Mouse (Mus musculus): Measurements from ENCODE around the gene Slc7a15.
A peak's percentile ranks its signal among the peaks of the same experiment; 100 is the strongest.

Slc7a15 gene

DNA sequence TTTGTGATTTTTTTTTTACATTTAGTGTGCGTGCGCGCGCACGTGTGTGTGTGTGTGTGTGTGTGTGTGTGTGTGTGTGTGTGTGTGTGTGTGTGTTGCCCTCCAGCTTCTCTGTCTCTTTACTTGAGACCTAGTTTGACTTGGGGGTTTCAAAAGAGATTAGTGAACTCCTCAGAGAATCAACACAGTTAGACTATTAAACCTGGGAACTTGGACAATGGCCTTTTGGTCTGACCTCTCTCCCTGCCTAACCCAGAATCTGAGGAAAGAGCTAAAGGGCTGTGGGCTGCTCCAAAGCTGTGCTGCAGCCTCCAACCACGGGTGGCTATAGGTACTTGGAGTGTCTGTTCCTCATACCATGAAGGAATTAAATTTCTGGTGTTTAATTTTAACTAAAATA, 94.7 kb downstream of the Slc7a15 start:
- DNase-seq: no peak

DNA sequence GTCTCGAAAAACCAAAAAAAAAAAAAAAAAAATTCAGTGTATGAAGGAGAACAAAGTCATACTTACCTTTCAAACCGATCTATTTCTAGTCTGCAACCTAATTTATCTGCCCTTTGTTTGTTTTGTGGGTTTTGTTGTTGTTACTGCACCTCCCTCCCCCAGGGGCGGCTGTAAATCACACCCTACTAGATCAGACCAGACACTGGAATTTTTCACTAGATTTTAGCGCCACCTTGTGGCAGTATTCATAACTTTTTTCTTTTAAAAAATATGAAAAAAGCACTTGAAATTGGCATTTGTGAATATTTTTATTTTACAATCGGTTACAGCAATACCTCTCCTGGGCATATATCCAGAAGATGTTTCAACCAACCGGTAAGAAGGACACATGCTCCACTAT, 96.3 kb downstream of the Slc7a15 start:
- peak; percentile 78 to 81 for DNase-seq

- DNase-seq: no peak
Measured at GRCm38 (mm10) chr12:8501571-8502305, 97.1 kb downstream of the Slc7a15 start.

DNA sequence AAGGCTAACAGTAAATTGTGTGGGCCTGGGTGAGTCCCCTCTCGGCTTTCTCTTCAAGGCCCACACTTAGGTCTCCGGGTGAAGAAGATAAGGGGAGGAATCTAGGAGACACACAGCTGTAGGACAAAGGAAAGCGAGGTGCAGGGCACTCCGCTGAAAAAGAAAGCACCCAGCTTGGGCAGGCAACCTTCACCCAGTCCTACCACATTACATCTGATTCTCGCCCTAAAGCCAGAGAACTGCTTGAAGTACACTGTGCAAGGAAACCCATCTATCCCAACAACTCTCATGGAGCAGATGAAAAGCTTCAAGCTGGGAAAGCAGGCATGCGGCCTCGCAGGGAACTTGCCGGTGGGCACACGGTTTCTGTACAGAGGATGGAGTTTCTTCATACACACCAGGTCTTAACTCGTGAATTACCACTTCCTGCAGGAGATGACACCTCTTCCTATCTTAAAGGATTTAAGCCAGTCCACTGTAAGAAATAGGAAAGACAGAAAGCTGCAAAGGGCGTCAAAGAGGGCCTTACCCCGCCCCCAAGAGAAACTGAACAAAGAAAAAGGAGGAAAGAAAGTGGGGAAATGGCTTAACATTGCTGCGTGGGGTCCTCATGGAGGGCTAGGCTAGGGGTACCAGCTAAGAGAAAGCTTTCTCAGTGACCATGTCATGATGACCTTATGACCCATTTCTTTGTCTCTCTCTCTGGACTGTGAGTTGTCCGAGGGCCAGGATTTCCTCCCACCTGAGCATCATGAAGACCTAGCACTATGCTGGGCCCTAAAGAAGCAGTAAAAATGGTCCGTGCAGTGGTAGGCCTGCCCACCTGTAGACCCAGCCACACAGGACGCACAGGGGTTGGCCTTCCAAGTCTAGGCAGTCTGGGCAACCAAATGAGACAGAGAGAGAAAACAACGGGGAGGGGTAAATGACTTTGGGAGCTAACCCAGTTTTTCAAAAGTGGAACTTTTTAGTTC, 98.0 kb downstream of the Slc7a15 start:
- DNase-seq: peak in 1 of 2 experiments; percentile 34

GRCm38 (mm10) chr12:8499871-8500596, 98.8 kb downstream of the Slc7a15 start, which contains the start of gene Rhob:
Gene Rhob (minus strand): TSS chr12:8500009.
- peak; percentile 94 to 97 for DNase-seq

GRCm38 (mm10) chr12:8499001-8499870, 99.6 kb downstream of the Slc7a15 start:
- peak; percentile 82 to 83 for DNase-seq

DNA sequence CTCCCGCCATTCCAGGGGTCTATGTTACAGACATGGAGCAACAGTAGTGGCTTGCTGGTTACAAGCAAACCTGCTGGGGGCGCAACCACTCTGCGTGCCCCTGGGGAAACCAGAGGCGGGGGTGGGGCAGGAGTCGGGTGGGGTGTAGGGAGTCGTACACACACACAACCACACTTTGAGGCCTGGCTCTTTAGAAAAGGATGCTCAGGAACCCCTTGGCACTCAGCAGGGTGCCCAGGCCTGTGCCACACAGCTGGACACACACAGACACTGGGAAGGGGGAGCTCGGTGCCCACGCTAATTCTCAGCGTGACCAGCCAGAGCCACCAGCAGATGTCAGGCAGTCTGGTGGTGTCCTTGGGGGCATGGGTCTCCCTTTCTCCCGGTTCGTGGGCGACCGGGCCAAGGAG, 100.3 kb downstream of the Slc7a15 start:
- DNase-seq: peak; percentile 67 to 71

GRCm38 (mm10) chr12:8498148-8498571, 100.7 kb downstream of the Slc7a15 start:
- peak; percentile 58 to 63 for DNase-seq

- DNase-seq: no peak
Measured at GRCm38 (mm10) chr12:8497314-8497706, 101.6 kb downstream of the Slc7a15 start.

- DNase-seq: no peak
Measured at GRCm38 (mm10) chr12:8496679-8497313, 102.1 kb downstream of the Slc7a15 start.

GRCm38 (mm10) chr12:8495881-8496678, 102.8 kb downstream of the Slc7a15 start:
- DNase-seq: peak; percentile 37 to 42

DNA sequence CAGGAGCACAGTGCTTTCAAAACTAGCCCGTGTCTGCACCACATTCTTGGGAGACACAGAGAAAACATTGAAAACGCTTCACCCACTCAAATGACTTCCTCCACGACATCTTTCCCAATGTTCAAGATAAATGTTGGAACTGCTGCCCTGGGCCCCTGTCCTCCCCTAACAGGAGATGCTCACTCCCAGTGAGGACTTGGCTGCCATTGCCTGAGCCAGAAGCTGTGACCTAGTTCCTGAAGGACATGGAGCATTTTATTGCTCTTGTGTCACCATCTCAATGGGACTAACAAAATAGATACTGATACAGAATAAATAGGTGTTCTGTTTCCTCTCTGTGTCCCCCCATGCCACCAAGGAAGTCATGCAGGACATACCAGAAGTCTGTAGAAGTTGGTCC, 104.2 kb downstream of the Slc7a15 start:
- DNase-seq: no peak

DNA sequence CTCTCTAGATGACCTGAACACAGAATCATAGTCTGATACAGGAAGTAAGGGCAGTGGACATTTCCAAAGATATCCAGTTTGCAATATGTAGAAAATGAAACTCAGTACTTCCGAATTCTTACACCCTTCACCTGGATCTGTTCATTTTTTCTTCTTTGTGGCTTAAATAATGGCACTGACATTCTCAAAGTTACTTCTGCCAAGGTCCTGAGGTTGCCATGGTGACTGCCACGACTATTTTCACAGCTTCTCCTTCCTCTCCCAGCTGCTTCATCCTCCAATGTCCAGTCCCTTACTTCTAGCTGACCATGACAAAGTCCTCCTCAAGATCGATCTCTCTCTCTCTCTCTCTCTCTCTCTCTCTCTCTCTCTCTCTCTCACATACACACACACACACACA, 105.5 kb downstream of the Slc7a15 start:
- DNase-seq: no peak

DNA sequence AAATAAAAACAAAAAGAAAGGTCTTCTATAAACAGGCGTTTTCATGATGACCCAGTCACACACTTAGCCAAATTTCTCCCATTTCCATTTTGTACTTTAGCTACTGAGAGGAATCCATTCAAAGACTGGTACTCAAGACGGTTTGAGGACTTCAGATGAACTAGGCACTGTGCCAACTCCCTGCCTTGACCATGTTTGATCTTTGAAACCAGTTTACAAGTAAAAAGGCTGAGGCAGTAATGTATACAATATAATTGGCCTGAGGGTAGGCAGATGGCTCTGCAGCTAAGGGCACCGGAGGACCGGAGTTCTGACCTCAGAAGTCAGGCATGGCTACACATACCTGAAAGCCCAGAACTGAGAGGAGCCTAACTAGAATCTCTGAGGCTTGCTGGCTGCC, 109.8 kb downstream of the Slc7a15 start:
- DNase-seq: peak in 1 of 2 experiments; percentile 45

DNA sequence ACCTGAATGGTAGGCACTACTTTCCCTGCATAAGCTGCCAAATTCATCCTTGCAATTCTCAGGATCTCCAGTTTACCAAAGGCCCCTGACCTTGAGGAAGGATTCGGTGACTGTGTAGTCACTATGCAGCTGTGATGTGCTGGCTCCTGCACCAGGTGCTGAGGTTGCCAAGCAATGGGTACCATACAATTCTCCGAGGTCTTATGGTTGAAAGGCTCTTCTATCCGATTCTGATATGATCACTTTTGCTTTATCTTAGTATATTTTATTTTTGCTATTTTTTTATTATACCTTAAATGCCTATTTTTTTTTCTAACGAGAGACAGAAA, 110.2 kb downstream of the Slc7a15 start:
- DNase-seq: no peak

GRCm38 (mm10) chr12:8487959-8488651, 110.8 kb downstream of the Slc7a15 start:
- peak; percentile 74 to 87 for DNase-seq

DNA sequence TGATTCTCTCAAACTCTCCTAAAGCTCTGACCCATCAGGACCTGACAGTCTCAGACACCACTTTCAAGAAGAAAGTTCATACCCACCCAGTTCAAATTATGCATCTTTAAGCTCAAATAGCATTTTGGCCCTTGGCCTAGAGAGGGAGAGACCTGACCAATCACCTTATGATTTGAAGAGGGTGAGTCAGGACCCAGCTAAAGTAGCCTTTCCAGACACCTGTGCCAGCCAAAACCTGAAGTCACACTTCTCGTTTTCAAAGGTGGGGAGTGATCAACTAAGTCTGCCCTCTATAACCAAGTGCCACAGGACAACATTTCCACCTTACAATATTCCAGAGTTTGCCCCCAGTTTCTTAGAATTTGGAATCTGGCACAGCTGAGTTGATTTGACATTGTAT, 111.6 kb downstream of the Slc7a15 start:
- no peak for DNase-seq

DNA sequence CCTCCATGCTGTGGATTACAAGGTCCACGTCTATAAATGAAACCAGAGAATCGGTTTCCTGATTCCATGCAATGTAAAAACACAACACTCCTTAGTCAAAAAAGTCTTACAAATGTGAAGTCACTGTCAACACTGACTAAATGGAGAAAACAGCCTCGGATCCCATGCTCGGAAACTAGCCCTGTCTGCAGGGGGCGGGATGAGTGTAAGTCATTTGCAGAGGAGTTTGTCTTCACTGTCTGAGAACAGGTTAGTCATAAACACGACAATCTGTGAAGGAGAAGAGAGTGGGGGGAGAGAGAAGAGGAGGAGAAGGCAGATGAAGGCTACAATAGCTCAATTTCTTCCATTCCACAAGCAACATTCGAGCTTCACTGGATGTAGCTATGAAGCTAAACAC, 113.6 kb downstream of the Slc7a15 start:
- DNase-seq: no peak

- no peak for DNase-seq
Measured at GRCm38 (mm10) chr12:8482169-8482568, 116.7 kb downstream of the Slc7a15 start.
